Mouse (Mus musculus): ENCODE results near the gene Top3b. TPM values are rescaled to one million over a fixed set of nuclear protein-coding genes. Genes with fewer than 3 reads are reported as not detected.
"Not testable (repeated sequence)": the region's sequence is repeated elsewhere in the genome, so short reads cannot be mapped to it uniquely, and the experiment has no call there.

Top3b gene
- polyA plus RNA-seq, 1 experiment from 2014 or later, result 68.0 TPM

GRCm38 (mm10) chr16:16852411-16852810, 18.1 kb upstream of the Top3b start:
- 89% methylated on average over 3 of the region's 3 CpGs for WGBS
- H3K27ac ChIP-seq, result no peak overlapping the region
- no peak overlapping the region for H3K9ac ChIP-seq (ENCODE audit: low read depth, low read length)
- no peaks in the 10 kb centered on the region for H3K36me3 ChIP-seq (ENCODE audit: insufficient read depth, low read length)
- ATAC-seq (replicated peaks; ENCODE audit: low FRiP score, low read depth), result no peak
- no peak overlapping the region for H3K4me3 ChIP-seq (replicated peaks; ENCODE audit: low read depth, low read length)
- no peaks in the 10 kb centered on the region for H3K27me3 ChIP-seq (ENCODE audit: insufficient read depth, low read length)
- H3K9me3 ChIP-seq (replicated peaks; ENCODE audit: low read length), result no peaks in the 10 kb centered on the region
- no peak for DNase-seq (ENCODE audit: low spot score)
- no peak for TF ChIP-seq CTCF (IDR thresholded peaks at IDR 0.05; ENCODE audit: low read depth)
- no peak overlapping the region for H3K4me2 ChIP-seq (ENCODE audit: low read length)
- no peaks in the 10 kb centered on the region for H3K4me1 ChIP-seq (replicated peaks; ENCODE audit: insufficient read depth, low read length)

- H3K27me3 ChIP-seq (ENCODE audit: insufficient read depth, low read length), result no peaks in the 10 kb centered on the region
- no peaks in the 10 kb centered on the region for H3K36me3 ChIP-seq (ENCODE audit: insufficient read depth, low read length)
- no peak overlapping the region for H3K4me2 ChIP-seq (ENCODE audit: low read length)
- 31% methylated on average over 6 of the region's 6 CpGs for WGBS
- H3K9ac ChIP-seq (ENCODE audit: low read depth, low read length), result no peak overlapping the region
- H3K4me3 ChIP-seq (replicated peaks; ENCODE audit: low read depth, low read length), result no peak overlapping the region
- peak; percentile 61 for DNase-seq (ENCODE audit: low spot score)
- ATAC-seq (replicated peaks; ENCODE audit: low FRiP score, low read depth), result no peak
- H3K4me1 ChIP-seq (replicated peaks; ENCODE audit: insufficient read depth, low read length), result no peaks in the 10 kb centered on the region
- no peaks in the 10 kb centered on the region for H3K9me3 ChIP-seq (replicated peaks; ENCODE audit: low read length)
- H3K27ac ChIP-seq, result no peak overlapping the region
- peak; percentile 77 for TF ChIP-seq CTCF (IDR thresholded peaks at IDR 0.05; ENCODE audit: low read depth)
Observed at GRCm38 (mm10) chr16:16854836-16855235, 15.7 kb upstream of the Top3b start.

- TF ChIP-seq CTCF (IDR thresholded peaks at IDR 0.05; ENCODE audit: low read depth), result no peak
- Histone ChIP-seq H3K4me2 (ENCODE audit: low read length) (no peak overlapping the region), H3K27ac (no peak overlapping the region), H3K4me1 (replicated peaks; ENCODE audit: insufficient read depth, low read length) (no peaks in the 10 kb centered on the region), H3K9me3 (replicated peaks; ENCODE audit: low read length) (no peaks in the 10 kb centered on the region), H3K9ac (ENCODE audit: low read depth, low read length) (no peak overlapping the region), H3K4me3 (replicated peaks; ENCODE audit: low read depth, low read length) (no peak overlapping the region), H3K36me3 (ENCODE audit: insufficient read depth, low read length) (no peaks in the 10 kb centered on the region), H3K27me3 (ENCODE audit: insufficient read depth, low read length) (no peaks in the 10 kb centered on the region)
- WGBS, result 92% methylated on average over 1 of the region's 1 CpGs
- DNase-seq (ENCODE audit: low spot score) (no peak), ATAC-seq (replicated peaks; ENCODE audit: low FRiP score, low read depth) (no peak)
Observed at GRCm38 (mm10) chr16:16855541-16855940, 15.0 kb upstream of the Top3b start.

GRCm38 (mm10) chr16:16856054-16856453, 14.5 kb upstream of the Top3b start:
- H3K36me3 ChIP-seq (ENCODE audit: insufficient read depth, low read length); H3K27ac ChIP-seq; H3K9me3 ChIP-seq (replicated peaks; ENCODE audit: low read length); H3K9ac ChIP-seq (ENCODE audit: low read depth, low read length); DNase-seq (ENCODE audit: low spot score); ATAC-seq (replicated peaks; ENCODE audit: low FRiP score, low read depth); H3K4me3 ChIP-seq (replicated peaks; ENCODE audit: low read depth, low read length); H3K27me3 ChIP-seq (ENCODE audit: insufficient read depth, low read length); H3K4me1 ChIP-seq (replicated peaks; ENCODE audit: insufficient read depth, low read length); H3K4me2 ChIP-seq (ENCODE audit: low read length): not testable (repeated sequence)
- WGBS, result 84% methylated on average over 9 of the region's 9 CpGs

- DNase-seq (ENCODE audit: low spot score) (no peak), ATAC-seq (replicated peaks; ENCODE audit: low FRiP score, low read depth) (no peak)
- H3K9ac ChIP-seq (ENCODE audit: low read depth, low read length), result no peak overlapping the region
- no peaks in the 10 kb centered on the region for H3K9me3 ChIP-seq (replicated peaks; ENCODE audit: low read length)
- no peak overlapping the region for H3K4me2 ChIP-seq (ENCODE audit: low read length)
- TF ChIP-seq CTCF (IDR thresholded peaks at IDR 0.05; ENCODE audit: low read depth), result no peak
- no peaks in the 10 kb centered on the region for H3K36me3 ChIP-seq (ENCODE audit: insufficient read depth, low read length)
- no peaks in the 10 kb centered on the region for H3K4me1 ChIP-seq (replicated peaks; ENCODE audit: insufficient read depth, low read length)
- WGBS, result 71% methylated on average over 13 of the region's 13 CpGs
- H3K27me3 ChIP-seq (ENCODE audit: insufficient read depth, low read length), result no peaks in the 10 kb centered on the region
- no peak overlapping the region for H3K4me3 ChIP-seq (replicated peaks; ENCODE audit: low read depth, low read length)
- H3K27ac ChIP-seq, result no peak overlapping the region
Observed at GRCm38 (mm10) chr16:16856731-16857476, 13.6 kb upstream of the Top3b start.

- Histone ChIP-seq H3K4me3 (replicated peaks; ENCODE audit: low read depth, low read length) (no peak overlapping the region), H3K4me1 (replicated peaks; ENCODE audit: insufficient read depth, low read length) (no peaks in the 10 kb centered on the region), H3K27me3 (ENCODE audit: insufficient read depth, low read length) (no peaks in the 10 kb centered on the region), H3K9me3 (replicated peaks; ENCODE audit: low read length) (no peaks in the 10 kb centered on the region), H3K9ac (ENCODE audit: low read depth, low read length) (no peak overlapping the region), H3K27ac (no peak overlapping the region), H3K36me3 (ENCODE audit: insufficient read depth, low read length) (no peaks in the 10 kb centered on the region), H3K4me2 (ENCODE audit: low read length) (no peak overlapping the region)
- 73% methylated on average over 3 of the region's 3 CpGs for WGBS
- ATAC-seq (replicated peaks; ENCODE audit: low FRiP score, low read depth), result no peak
- TF ChIP-seq CTCF (IDR thresholded peaks at IDR 0.05; ENCODE audit: low read depth), result no peak
- DNase-seq (ENCODE audit: low spot score), result no peak
Observed at GRCm38 (mm10) chr16:16862288-16862687, 8.2 kb upstream of the Top3b start.

- DNase-seq (ENCODE audit: low spot score) (no peak), ATAC-seq (replicated peaks; ENCODE audit: low FRiP score, low read depth) (no peak)
- H3K9me3 ChIP-seq (replicated peaks; ENCODE audit: low read length), result no peaks in the 10 kb centered on the region
- no peaks in the 10 kb centered on the region for H3K27me3 ChIP-seq (ENCODE audit: insufficient read depth, low read length)
- no peak within 1 kb of the TSS for H3K27ac ChIP-seq
- no peak within 1 kb of the TSS for H3K4me2 ChIP-seq (ENCODE audit: low read length)
- TF ChIP-seq CTCF (IDR thresholded peaks at IDR 0.05; ENCODE audit: low read depth), result no peak
- H3K4me1 ChIP-seq (replicated peaks; ENCODE audit: insufficient read depth, low read length), result no peaks in the 10 kb centered on the region
- whole genome bisulfite sequencing, result 74% methylated on average over 2 of the region's 2 CpGs
- H3K36me3 ChIP-seq (ENCODE audit: insufficient read depth, low read length), result no peaks in the 10 kb centered on the region
- no peak within 1 kb of the TSS for H3K9ac ChIP-seq (ENCODE audit: low read depth, low read length)
- no peak within 1 kb of the TSS for H3K4me3 ChIP-seq (replicated peaks; ENCODE audit: low read depth, low read length)
Observed at GRCm38 (mm10) chr16:16863978-16864377, 6.6 kb upstream of the Top3b start, which contains the start of gene Igll1. TSS of gene Igll1 (minus strand) at chr16:16863985.
